Mouse (Mus musculus) midbrain, postnatal 0 days (tissue): Measurements from ENCODE around the gene Slc17a7. TPM values are rescaled to one million over a fixed set of nuclear protein-coding genes. Genes with fewer than 3 reads are reported as not detected.

Experiments
- ATAC-seq: fragments of 200-750 bp; cut with Nextera tagmentation; 2 replicates; pipeline ENCODE4 v1.8.0; 2017; ENCODE audit warnings: moderate number of reproducible peaks, mild to moderate bottlenecking, moderate TSS enrichment, moderate library complexity; ENCODE audit not compliant: low FRiP score
- DNase-seq: peaks from one replicate; pipeline ENCODE4 v3.0.0-alpha.2; 2015; ENCODE audit warnings: low spot score
- H3K27ac ChIP-seq: fragments of 300-500 bp; sonication (generic); 2 replicates; pipeline ENCODE4 v1.5.1; 2014; ENCODE audit warnings: low read depth, mild to moderate bottlenecking, low read length, mixed read lengths
- H3K27me3 ChIP-seq: fragments of 300-500 bp; sonication (generic); 2 replicates; pipeline ENCODE4 v1.6.1; 2014; ENCODE audit warnings: low read length, control low read depth, mixed read lengths; ENCODE audit not compliant: insufficient read depth
- H3K36me3 ChIP-seq: fragments of 300-500 bp; sonication (generic); 2 replicates; pipeline ENCODE4 v1.6.1; 2014; ENCODE audit warnings: low read length, control low read depth, mixed read lengths; ENCODE audit not compliant: insufficient read depth
- H3K4me1 ChIP-seq: fragments of 300-500 bp; sonication (generic); 2 replicates; pipeline ENCODE4 v1.6.1; 2014; ENCODE audit warnings: mild to moderate bottlenecking, control low read depth, antibody characterized with exemption, low read length, mixed read lengths; ENCODE audit not compliant: insufficient read depth
- H3K4me2 ChIP-seq: fragments of 300-500 bp; sonication (generic); 2 replicates; pipeline ENCODE4 v1.6.1; 2014; ENCODE audit warnings: low read depth, mild to moderate bottlenecking, low read length, mixed read lengths; ENCODE audit not compliant: poor library complexity, severe bottlenecking
- H3K4me3 ChIP-seq: fragments of 300-500 bp; sonication (generic); 2 replicates; pipeline ENCODE4 v1.5.1; 2014; ENCODE audit warnings: low read depth, mild to moderate bottlenecking, low read length, moderate library complexity
- H3K9ac ChIP-seq: fragments of 300-500 bp; sonication (generic); replicated peaks from 2 replicates; pipeline ENCODE4 v1.6.1; 2014; ENCODE audit warnings: mild to moderate bottlenecking, low read length, moderate library complexity, mixed read lengths; ENCODE audit not compliant: poor library complexity, severe bottlenecking
- H3K9me3 ChIP-seq: fragments of 300-500 bp; sonication (generic); 2 replicates; pipeline ENCODE4 v1.6.1; 2016; ENCODE audit warnings: low read length, control low read depth
- CTCF ChIP-seq: IDR thresholded peaks from 2 replicates; pipeline ENCODE4 v1.5.1; 2016; ENCODE audit warnings: antibody characterized with exemption, mild to moderate bottlenecking
- WGBS: fragments of 180-500 bp; shearing (Covaris S2); extraction: QIAGEN DNeasy Blood & Tissue Kit; methylation state at CpG from one replicate; pipeline ENCODE4 v1.1.7; 2014; 5-methylcytosine and 5-hydroxymethylcytosine counted together
- polyA plus RNA-seq: library from polyadenylated mRNA; unstranded; fragments of >200 nt; fragmentation: Nextera tagmentation; extraction: Ambion mirVana; gene quantifications from 2 replicates; pipeline ENCODE4 v1.2.1, GENCODE M21; 2015
- total RNA-seq: library from RNA; depleted of rRNA; stranded (reverse); fragments of >200 nt; gene quantifications from 2 replicates; pipeline ENCODE4 v1.2.3, GENCODE M21; 2014

The Slc17a7 gene
- total and polyA plus RNA-seq, 2 experiments from 2014 or later = 0.95 to 2.5 TPM

DNA sequence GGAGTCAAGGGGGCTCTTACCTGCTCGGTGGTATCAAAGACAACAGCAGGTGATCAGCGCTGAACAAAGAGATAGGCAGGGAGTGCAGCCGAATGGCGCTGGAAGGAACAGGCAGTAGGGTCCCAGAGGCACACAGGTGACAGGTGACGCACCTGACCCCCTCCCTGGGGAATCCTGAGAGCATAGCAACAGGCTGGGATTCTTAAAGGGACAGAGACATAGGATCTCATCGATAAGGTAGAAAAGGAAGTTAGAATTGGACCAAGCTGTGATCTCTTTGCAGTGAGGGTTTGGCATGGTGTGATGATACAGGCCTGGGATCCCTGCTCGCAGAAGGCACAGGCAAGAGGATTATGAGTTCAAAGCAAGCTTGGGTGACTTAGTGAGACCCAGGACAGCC is 15.7 kb downstream of the Slc17a7 start, which contains the start of gene Gfy:
Gene Gfy (minus strand): TSS at position 101 of the 400 bp plus-strand sequence.
- H3K4me2 ChIP-seq = no peak within 1 kb of the TSS
- H3K9me3 ChIP-seq = no peaks in the 10 kb centered on the region
- H3K27ac ChIP-seq = no peak within 1 kb of the TSS
- no peaks in the 10 kb centered on the region for H3K36me3 ChIP-seq
- 26% methylated on average over 7 of the region's 7 CpGs for WGBS
- peaks cover 92% of the 10 kb centered on the region for H3K27me3 ChIP-seq
- ATAC-seq = no peak
- H3K4me1 ChIP-seq = peaks cover 5% of the 10 kb centered on the region; the same call in 1 of the 2 replicates
- DNase-seq = no peak
- H3K4me3 ChIP-seq = no peak within 1 kb of the TSS
- no peak for TF ChIP-seq CTCF
- H3K9ac ChIP-seq = no peak within 1 kb of the TSS

DNA sequence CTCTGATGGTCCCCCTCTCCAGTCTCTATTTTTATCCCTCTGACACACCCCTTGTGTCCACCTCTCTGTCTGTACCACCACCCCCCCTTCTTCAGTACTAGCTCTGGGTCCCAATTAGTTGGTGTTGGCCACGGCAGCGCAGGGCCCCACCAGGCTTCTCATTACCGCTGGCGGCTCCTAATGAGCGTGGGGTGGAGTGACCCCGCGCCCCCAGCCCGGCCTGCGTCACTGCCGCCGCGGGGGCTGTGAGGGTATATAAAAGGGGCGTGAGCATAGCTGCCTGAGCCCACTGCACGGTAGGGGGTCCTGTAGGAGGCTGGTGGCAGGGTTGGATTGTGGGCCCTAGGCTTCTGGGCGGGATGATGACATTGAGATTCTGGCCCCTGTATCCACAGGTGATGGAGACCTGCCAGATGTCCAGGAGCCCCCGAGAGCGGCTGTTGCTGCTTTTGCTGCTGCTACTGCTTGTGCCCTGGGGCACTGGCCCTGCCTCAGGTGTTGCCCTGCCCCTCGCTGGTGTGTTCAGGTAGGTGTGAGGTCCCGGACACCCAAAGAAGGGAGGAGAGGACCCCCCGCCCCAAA is 17.2 kb downstream of the Slc17a7 start, which contains the start of gene Pth2:
Gene Pth2 (plus strand): TSS at position 100 of the 582 bp plus-strand sequence.
- H3K9ac ChIP-seq = no peak within 1 kb of the TSS

GRCm38 (mm10) chr7:45181540-45181939 is 17.8 kb downstream of the Slc17a7 start:
- no peaks in the 10 kb centered on the region for H3K9me3 ChIP-seq
- peaks cover 76% of the 10 kb centered on the region for H3K27me3 ChIP-seq
- 4% methylated on average over 26 of the region's 35 CpGs for WGBS
- no peak overlapping the region for H3K9ac ChIP-seq
- peak; percentile 35; the same call in 1 of the 2 replicates for TF ChIP-seq CTCF
- no peaks in the 10 kb centered on the region for H3K4me1 ChIP-seq
- peak overlapping the region; percentile 49 for H3K4me2 ChIP-seq
- peak overlapping the region; percentile 34 for H3K4me3 ChIP-seq
- no peaks in the 10 kb centered on the region for H3K36me3 ChIP-seq
- DNase-seq (peak; percentile 22), ATAC-seq (0 out of 2 replicates have a peak, but pooled peaks have one; percentile 8)
- H3K27ac ChIP-seq = no peak overlapping the region

More for the DNA sequence above, 17.2 kb downstream of the Slc17a7 start, which contains the start of gene Pth2:
- 21% methylated on average over 20 of the region's 20 CpGs for WGBS
- peak within 1 kb of the TSS; percentile 49 for H3K4me2 ChIP-seq
- no peak for ATAC-seq
- H3K4me1 ChIP-seq = peaks cover 4% of the 10 kb centered on the region; the same call in 1 of the 2 replicates
- no peak for TF ChIP-seq CTCF
- H3K4me3 ChIP-seq = peak within 1 kb of the TSS; percentile 34
- H3K9me3 ChIP-seq = no peaks in the 10 kb centered on the region
- no peaks in the 10 kb centered on the region for H3K36me3 ChIP-seq
- no peak for DNase-seq
- H3K27me3 ChIP-seq = peaks cover 81% of the 10 kb centered on the region
- no peak within 1 kb of the TSS for H3K27ac ChIP-seq

GRCm38 (mm10) chr7:45182199-45182601 is 18.5 kb downstream of the Slc17a7 start:
- Histone ChIP-seq H3K4me2 (peak overlapping the region; percentile 49), H3K36me3 (no peaks in the 10 kb centered on the region), H3K9ac (no peak overlapping the region), H3K9me3 (no peaks in the 10 kb centered on the region), H3K27ac (no peak overlapping the region), H3K4me3 (peak overlapping the region; percentile 34), H3K27me3 (peaks cover 71% of the 10 kb centered on the region), H3K4me1 (no peaks in the 10 kb centered on the region)
- ATAC-seq = peak; percentile 87
- DNase-seq = peak; percentile 87
- WGBS = under 1% methylated on average over 34 of the region's 34 CpGs
- TF ChIP-seq CTCF = no peak

DNA sequence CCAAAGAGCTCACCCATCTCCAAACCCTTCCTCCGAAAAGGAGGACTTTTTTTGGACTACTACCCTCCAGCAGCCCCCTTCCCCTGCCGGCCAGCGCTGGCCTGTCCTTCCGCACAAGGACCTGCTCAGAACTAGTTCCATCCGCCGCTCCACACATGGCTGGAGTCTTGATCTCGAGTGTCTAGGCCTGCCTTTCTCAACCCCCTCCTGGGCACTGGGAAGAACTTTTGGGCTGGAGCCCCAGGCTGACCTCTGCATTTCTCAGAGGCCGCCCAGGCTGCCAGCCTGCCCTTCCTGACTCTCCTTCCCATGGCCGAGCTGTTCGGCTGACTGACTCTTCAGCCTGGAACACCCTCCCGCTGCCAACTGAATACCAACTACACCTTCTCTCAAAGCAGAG is 18.9 kb downstream of the Slc17a7 start:
- H3K36me3 ChIP-seq = no peaks in the 10 kb centered on the region
- DNase-seq = no peak
- peak overlapping the region; percentile 34; the same call in 1 of the 2 replicates for H3K4me3 ChIP-seq
- peak overlapping the region; percentile 49 for H3K4me2 ChIP-seq
- no peak overlapping the region for H3K9ac ChIP-seq
- peaks cover 66% of the 10 kb centered on the region for H3K27me3 ChIP-seq
- H3K27ac ChIP-seq = no peak overlapping the region
- no peaks in the 10 kb centered on the region for H3K4me1 ChIP-seq
- TF ChIP-seq CTCF = no peak
- ATAC-seq = no peak
- WGBS = 14% methylated on average over 11 of the region's 11 CpGs
- no peaks in the 10 kb centered on the region for H3K9me3 ChIP-seq

- Histone ChIP-seq H3K27me3 (peaks cover 56% of the 10 kb centered on the region), H3K9ac (no peak overlapping the region), H3K27ac (no peak overlapping the region), H3K9me3 (no peaks in the 10 kb centered on the region), H3K36me3 (no peaks in the 10 kb centered on the region), H3K4me2 (no peak overlapping the region), H3K4me1 (no peaks in the 10 kb centered on the region), H3K4me3 (no peak overlapping the region)
- no peak for DNase-seq
- TF ChIP-seq CTCF = no peak
- no peak for ATAC-seq
- WGBS = 68% methylated on average over 7 of the region's 7 CpGs
Observed at GRCm38 (mm10) chr7:45183672-45184071, 19.9 kb downstream of the Slc17a7 start.
